Mouse (Mus musculus) spleen, adult 2 months (tissue): ENCODE measurements around the gene Gm37240.

Experiments
- CTCF ChIP-seq: fragments of 200-500 bp; IDR thresholded peaks from 2 replicates; pipeline ENCODE4 v1.5.1; 2011; ENCODE audit warnings: mild to moderate bottlenecking, inconsistent platforms; ENCODE audit not compliant: insufficient read depth, insufficient read length, insufficient replicate concordance; ENCODE audit errors: extremely low read depth
- POLR2A ChIP-seq: fragments of 200-500 bp; IDR thresholded peaks from 2 replicates; pipeline ENCODE4 v1.6.1; 2011; ENCODE audit warnings: low read depth, low read length, inconsistent platforms

DNA sequence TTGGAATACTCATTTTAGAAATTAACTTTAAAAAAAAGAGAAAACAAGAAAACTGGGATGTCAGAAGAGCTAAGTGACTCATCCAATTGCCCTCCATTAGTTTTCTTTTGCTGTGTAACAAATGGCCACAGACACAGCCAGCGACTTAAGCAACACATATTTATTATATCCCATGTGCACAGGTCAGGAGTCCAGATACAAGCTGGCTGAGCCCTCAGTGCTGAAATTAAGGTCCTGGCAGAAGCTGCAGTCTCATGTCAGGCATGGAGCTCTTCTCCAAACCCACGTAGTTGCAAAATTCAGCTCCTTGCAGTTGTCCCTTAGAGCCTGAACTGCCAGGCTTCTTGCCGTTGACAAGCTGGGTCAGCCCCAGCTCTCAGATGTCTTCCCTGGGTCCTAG lies 504.0 kb downstream of the Gm37240 start:
- TF ChIP-seq CTCF (no peak), POLR2A (no peak)
